Mouse (Mus musculus): ENCODE data around the gene Glb1l2.
A peak's percentile ranks its signal among the peaks of the same experiment; 100 is the strongest.

The Glb1l2 gene

DNA sequence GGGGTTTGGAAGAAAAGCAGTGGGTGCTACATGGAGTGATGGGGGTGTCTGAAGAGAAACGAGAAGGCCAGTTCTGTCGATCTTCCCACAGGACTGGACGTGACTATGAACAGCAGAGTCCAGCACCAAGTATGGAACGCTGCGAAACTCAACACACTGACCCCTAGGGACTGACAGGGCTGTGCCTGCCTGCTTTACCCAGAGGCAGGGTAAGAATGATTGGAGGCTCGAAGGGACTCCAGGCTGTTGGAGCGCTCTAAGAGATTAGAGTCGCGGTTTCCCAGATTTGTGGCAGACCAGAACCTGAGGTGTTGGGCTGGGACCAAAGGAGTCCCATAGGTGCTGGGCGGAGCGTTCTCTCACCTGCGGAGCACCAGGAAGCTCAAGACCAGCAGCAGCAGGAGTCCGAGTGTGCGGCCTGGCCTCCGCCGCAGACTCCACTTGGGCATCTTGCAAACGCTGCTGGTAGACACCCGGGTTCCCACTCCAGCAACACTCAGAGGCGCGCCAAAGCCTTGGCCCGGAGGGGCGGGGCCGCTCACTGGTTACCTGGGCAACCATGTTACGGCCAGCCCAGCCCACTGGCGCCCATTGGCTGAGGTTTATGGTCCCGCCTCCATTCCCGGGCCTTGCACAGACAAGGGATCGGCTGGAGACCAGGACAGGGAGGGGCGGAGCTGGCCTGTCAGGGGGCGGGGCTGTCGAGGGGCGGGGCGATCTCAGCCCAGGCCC lies at the start of gene Glb1l2:
TSS of gene Glb1l2 (minus strand) at position 534 of the 732 bp plus-strand sequence.
- DNase-seq (ENCODE audit: extremely low read depth, insufficient read length, low spot score): peak; percentile 15

DNA sequence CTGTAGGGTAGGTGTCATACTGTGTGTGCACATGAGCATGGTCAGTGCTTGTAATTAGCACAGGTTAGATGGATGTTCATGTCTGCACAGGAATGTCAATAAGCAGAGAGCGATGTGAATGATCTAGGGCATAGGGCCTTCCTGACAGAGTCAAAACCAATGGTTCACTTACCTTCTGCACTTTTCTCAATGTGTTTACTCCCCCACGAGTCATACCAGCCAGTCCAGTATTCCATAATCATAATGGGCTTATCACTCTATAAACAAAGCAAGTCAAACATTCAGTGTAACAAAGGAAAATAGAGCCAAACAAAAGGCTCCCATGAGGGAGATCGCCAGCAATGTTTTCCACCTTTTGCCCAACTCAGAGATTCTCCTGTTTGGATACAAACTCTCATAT lies 24.8 kb upstream of the Glb1l2 start:
- DNase-seq (ENCODE audit: extremely low read depth, insufficient read length, low spot score): no peak

DNA sequence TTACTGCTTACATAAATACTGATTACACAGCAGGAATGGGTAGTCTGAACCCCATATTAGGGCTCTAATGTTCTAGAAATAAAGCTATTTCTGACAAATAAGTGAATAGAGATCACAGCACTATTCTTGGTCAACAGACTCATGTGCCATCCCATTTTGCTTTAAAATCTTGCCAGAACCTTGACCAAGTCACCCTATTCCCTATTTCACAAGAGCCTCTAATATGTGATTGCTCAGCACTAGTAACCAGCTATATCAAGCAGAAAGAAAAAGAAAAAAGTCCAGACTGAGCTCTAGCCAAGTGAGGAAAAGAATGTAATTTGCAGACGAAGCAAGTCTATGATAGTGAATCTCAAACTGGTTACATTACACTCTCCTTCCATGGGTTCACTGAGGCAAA lies 13.7 kb upstream of the Glb1l2 start:
- no peak for DNase-seq (ENCODE audit: extremely low read depth, insufficient read length, low spot score)

DNA sequence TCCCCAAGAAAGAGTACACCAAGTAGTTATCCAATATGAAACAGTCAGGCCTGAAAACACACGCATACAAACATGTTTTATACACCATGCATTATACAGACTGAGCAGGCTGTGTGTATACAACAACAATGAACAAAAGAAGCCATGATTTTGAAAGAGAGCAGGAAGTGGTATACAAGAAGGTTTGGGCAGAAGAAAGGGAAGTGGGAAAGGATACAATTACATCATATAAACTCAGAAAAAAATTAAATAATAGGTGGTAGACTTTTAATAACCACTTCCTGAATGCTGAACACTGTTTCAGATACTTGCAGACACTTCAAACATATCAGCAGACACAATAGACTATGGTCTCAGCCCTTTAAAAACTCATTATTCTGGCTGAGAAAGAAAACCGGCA lies 2.5 kb upstream of the Glb1l2 start:
- no peak for DNase-seq (ENCODE audit: extremely low read depth, insufficient read length, low spot score)

GRCm38 (mm10) chr9:26804321-26804720 lies 1.9 kb downstream of the Glb1l2 start:
- DNase-seq (ENCODE audit: extremely low read depth, insufficient read length, low spot score): no peak

GRCm38 (mm10) chr9:26800357-26800756 lies 5.9 kb downstream of the Glb1l2 start:
- DNase-seq (ENCODE audit: extremely low read depth, insufficient read length, low spot score): no peak

DNA sequence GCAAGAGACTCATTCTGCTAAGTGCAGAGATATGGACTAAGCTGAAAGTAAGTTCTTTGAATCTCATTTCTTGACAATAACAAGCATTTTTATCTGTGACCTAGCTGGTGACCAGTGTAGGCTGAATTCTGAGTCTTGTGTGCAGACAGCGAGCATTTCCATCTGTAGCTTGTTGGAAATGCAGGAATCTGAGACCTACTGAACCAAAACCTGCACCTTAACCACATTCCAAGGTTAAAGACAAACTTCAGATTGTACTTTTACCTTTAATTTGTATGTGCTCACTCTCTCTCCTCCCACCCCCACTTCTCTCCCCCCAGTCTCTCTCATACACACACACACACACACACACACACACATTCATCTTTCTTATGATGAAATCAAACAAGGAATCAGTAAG lies 7.5 kb downstream of the Glb1l2 start:
- no peak for DNase-seq (ENCODE audit: extremely low read depth, insufficient read length, low spot score)

GRCm38 (mm10) chr9:26798205-26798604 lies 8.1 kb downstream of the Glb1l2 start:
- DNase-seq (ENCODE audit: extremely low read depth, insufficient read length, low spot score): no peak

DNA sequence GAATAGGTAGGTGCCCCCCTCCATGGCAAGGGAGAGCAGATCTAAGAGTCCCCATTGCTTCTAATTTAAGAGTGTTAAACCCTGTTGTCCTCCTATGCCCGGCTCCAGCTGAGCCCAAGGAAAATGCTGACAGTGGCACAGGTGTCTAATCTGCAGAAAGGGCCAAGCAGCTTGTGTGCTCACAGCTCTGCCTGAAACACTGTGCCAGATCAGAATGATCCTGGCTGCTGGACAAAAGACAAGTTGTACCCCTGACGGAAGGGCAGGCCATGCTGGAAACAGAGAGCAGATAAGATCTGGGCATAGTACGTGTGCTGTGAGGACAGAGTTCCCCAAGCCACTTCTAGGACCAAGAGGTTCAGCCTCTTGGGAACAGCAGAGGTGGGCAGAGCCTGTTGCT lies 13.4 kb downstream of the Glb1l2 start:
- no peak for DNase-seq (ENCODE audit: extremely low read depth, insufficient read length, low spot score)

DNA sequence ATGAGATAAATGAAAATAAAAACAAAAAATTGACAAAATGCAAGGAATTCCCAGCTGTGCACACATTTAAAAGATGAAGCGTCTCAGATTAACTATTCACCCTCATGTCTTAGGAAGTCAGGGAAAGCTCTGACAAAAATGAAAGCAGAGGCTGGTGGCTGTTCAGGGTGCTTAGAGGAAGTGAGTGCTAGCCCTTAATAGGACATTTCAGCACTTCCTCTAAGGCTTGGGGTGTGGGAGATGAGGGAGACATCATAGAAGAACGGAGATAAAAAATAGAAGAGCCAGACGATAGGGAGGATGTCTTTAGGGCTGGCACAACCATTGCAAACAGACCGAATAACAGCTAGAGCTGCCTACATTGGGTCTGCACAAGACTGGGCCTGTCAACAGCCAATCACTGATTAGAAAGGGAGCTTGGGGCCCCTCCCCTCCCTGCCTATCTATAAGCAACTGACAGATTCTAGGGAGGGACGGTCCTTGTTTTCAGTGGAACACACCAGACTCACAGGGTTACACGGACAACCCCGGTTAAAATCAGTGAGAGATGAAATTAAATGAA lies 22.8 kb downstream of the Glb1l2 start:
- DNase-seq (ENCODE audit: extremely low read depth, insufficient read length, low spot score): no peak

- DNase-seq (ENCODE audit: extremely low read depth, insufficient read length, low spot score): no peak
Measured at GRCm38 (mm10) chr9:26778421-26778820, 27.8 kb downstream of the Glb1l2 start.

GRCm38 (mm10) chr9:26776122-26776902 lies 30.0 kb downstream of the Glb1l2 start:
- DNase-seq (ENCODE audit: extremely low read depth, insufficient read length, low spot score): peak; percentile 9

DNA sequence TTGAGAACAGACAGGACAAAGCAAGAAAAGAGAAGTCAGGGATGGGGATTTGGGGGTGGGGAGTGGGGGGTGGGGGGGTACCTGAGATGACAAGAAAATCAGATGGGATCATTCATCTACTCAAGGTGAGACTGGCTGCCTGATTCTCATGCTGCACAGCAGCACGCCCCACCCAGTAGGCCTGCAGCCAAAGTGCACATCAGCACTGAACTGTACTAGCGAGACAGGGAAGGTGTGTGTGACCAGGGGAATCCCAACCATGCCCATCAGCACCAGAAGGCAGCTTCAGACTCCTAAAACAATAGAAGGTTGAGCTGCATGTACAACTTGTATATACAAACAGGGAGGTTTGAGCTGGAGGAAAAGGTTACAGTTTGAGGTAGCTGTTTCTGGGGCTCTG lies 30.6 kb downstream of the Glb1l2 start:
- no peak for DNase-seq (ENCODE audit: extremely low read depth, insufficient read length, low spot score)

GRCm38 (mm10) chr9:26768181-26768580 lies 38.1 kb downstream of the Glb1l2 start:
- no peak for DNase-seq (ENCODE audit: extremely low read depth, insufficient read length, low spot score)

DNA sequence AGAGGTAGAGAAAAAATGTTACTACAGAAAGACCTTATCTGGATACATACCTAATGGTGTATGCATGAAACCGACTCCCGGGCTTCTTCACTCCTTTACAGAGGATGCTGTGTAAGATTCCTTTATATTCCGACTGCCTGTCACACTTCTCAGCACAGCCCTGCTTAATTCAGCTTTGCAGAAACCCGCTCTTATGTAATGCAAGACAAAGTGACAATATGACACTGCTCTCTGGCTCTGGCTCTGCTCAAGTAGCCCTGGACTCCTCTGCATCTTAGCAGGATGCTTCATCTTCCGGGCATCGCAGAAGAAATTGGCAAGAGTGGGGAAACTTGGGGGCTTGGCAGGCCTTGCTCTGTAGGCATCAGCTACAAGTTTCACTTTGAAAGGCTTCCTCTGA lies 43.8 kb downstream of the Glb1l2 start:
- no peak for DNase-seq (ENCODE audit: extremely low read depth, insufficient read length, low spot score)

GRCm38 (mm10) chr9:26760576-26760975 lies 45.7 kb downstream of the Glb1l2 start:
- DNase-seq (ENCODE audit: extremely low read depth, insufficient read length, low spot score): no peak

- no peak for DNase-seq (ENCODE audit: extremely low read depth, insufficient read length, low spot score)
Measured at GRCm38 (mm10) chr9:26760081-26760480, 46.2 kb downstream of the Glb1l2 start.

DNA sequence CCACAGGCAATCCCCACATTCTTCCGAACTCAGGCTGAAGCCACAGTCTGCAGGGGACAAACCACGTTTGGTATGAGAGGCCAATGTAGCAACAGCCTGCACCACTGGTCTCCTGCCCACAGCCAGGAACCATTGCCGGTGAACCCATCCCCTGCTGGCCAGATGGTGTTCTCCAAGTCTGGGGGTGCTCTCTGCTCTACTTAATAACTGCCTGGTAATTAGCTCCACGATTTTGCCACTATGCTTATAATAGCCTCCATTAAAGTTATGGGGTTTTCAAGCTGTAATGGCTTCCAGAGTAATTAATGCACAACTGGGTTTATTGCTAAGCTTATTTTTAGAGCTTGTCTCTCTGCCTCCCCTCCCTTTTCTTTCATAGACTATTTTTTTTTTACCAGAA lies 57.4 kb downstream of the Glb1l2 start:
- no peak for DNase-seq (ENCODE audit: extremely low read depth, insufficient read length, low spot score)

DNA sequence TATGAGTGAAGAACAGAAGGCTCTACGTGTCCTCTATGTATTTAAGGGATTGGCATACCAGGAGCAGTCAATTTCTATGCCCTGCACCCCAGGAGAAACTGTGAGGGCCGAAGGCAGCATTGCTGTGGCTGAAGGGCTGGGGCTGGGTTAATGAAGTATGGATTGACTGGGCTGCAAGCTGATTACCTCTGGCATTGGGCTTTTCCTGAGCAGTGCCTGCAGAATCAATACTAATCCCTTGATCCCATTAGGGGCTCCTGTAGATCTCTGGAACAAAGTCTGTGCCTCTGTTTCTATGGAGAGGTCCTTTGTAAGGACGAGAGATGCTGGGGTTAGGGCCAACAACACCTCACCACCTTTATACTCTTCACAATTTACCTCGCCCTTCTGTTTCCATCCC lies 59.1 kb downstream of the Glb1l2 start:
- no peak for DNase-seq (ENCODE audit: extremely low read depth, insufficient read length, low spot score)

- DNase-seq (ENCODE audit: extremely low read depth, insufficient read length, low spot score): no peak
Measured at GRCm38 (mm10) chr9:26742817-26743216, 63.5 kb downstream of the Glb1l2 start.

GRCm38 (mm10) chr9:26737116-26737515 lies 69.2 kb downstream of the Glb1l2 start:
- DNase-seq (ENCODE audit: extremely low read depth, insufficient read length, low spot score): no peak

- no peak for DNase-seq (ENCODE audit: extremely low read depth, insufficient read length, low spot score)
Measured at GRCm38 (mm10) chr9:26733986-26734385, 72.3 kb downstream of the Glb1l2 start.
